Mouse (Mus musculus) testis, postnatal 10 days (tissue): Measurements from ENCODE around the gene Gm44579.
A peak's percentile ranks its signal among the peaks of the same experiment; 100 is the strongest.

Source experiments
- DNase-seq: peaks from one replicate; pipeline ENCODE4 v3.0.0; 2021; ENCODE audit warnings: low spot score

Gene Gm44579

DNA sequence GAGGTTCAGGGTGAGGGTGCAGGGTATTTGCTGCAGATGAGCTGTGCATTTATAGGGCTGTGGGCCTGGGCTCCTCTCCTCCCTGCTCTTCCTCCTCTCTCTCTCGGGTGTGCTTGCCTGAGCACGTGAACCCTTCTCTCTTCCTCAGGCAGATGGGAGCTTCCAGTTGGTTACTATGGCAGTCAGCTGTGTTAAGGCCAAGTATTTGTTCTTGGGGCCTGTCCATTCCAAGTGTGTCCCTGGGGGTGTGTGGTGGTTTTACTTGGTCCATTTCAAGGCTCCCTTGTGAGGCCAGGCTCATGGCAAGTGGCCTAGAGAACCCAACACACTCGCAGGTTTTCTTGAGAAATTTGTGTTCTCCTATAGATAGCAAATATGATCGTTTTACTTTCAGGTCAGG is at the start of gene Gm44579, which contains the start of gene Olfr287:
TSS of gene Gm44579 (minus strand) at position 101 of the 400 bp plus-strand sequence.
TSS of gene Olfr287 (minus strand) at position 180 of the 400 bp plus-strand sequence.
- DNase-seq, result no peak

DNA sequence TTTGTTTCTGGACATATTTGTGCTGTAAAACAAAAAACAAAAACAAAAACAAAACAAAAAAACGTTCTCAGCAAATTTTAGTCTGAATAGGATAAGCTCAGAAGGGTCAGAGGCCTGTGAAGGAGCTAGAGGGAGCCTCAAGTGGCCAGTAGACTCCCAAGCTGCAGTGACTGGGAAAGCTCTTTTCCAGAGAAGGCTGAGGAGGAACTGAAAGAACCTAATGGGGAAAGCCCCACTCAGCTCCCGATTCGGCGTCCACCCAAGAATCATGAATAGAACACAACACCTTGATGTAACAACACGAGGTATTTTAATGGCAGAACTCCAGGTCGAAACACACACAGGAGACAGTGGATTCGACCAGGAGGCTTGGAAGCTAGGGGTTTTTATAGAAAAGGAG is 37.0 kb upstream of the Gm44579 start:
- no peak for DNase-seq

- DNase-seq, result no peak
Measured at GRCm38 (mm10) chr15:98257193-98257592, 36.4 kb upstream of the Gm44579 start, which contains the start of gene H1fnt. H1fnt (minus strand) TSS chr15:98257293.

GRCm38 (mm10) chr15:98256271-98256670 is 35.5 kb upstream of the Gm44579 start:
- DNase-seq, result no peak

GRCm38 (mm10) chr15:98235442-98235841 is 14.7 kb upstream of the Gm44579 start:
- no peak for DNase-seq

- no peak for DNase-seq
Measured at GRCm38 (mm10) chr15:98234350-98234749, 13.6 kb upstream of the Gm44579 start, which contains the start of gene Olfr286. Olfr286 (minus strand) TSS chr15:98234450.

DNA sequence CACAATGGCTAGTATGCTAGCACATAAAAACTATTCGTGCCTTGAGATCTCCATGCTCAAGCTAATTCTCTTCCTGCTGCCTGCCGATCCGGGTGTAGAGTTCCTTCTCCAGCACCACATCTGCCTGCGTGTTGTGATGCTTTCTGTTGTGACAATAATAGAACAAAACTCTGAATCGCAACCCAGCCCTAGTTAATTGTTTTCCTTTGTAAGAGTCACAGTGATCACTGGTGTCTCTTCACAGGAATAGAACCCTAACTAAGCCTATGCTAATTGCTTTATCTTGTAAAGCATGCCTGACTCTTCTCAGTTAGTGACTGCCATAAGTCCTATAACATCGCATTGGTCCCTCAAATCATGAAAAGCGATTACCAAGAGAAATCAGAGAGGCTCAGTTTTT is 5.3 kb upstream of the Gm44579 start:
- no peak for DNase-seq

GRCm38 (mm10) chr15:98225610-98226009 is 4.8 kb upstream of the Gm44579 start:
- peak; percentile 50 for DNase-seq

- DNase-seq, result no peak
Measured at GRCm38 (mm10) chr15:98222377-98222776, 1.6 kb upstream of the Gm44579 start.

DNA sequence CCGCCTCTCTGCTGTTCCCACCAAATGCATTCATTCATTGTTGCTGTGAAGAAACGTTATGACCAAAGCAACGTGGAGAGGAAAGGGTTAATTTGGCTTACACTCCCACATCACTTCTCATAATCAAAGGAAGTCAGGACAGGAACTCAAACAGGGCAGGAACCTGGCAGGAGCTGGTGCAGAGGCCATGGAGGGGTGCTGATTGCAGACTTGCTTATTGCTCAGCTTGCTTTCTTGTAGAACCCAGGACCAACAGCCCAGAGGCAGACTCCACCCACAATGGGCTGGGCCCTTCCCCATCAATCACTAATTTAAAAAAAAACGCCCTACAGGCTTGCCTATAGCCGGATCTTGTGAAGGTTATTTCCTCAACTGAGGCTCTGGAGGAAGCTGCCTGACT is 6.6 kb downstream of the Gm44579 start:
- DNase-seq, result no peak

DNA sequence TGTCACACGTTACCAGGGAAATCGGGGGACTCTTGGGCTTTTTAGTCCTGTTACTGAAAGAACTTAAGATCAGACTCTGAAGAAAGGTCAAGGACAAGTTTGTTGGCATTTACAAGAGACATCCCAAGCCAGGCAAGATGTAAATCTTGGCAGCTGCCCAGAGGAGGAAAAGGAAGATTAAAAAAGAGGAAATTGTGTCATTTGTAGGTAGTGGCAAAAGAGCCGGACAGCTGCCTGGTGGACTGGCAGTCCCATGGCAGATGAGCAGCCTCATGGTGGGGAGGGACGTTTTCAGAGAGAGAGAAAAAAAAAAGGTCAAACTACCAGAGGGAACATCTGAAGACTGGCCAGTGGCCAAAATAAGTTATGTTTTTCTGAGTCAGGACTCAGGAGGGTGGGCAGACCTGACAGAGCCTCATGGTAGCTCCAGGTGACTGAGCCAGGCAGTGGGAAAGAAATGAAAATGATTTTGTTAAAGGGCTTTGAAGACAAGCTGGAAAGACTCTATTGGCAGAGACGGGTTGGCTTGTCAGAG is 7.4 kb downstream of the Gm44579 start:
- DNase-seq, result no peak

GRCm38 (mm10) chr15:98209676-98210075 is 11.1 kb downstream of the Gm44579 start:
- DNase-seq, result no peak

- no peak for DNase-seq
Measured at GRCm38 (mm10) chr15:98195442-98195841, 25.3 kb downstream of the Gm44579 start, which contains the start of gene Olfr288. Olfr288 (minus strand) TSS chr15:98195542.

GRCm38 (mm10) chr15:98184456-98184855 is 36.3 kb downstream of the Gm44579 start:
- DNase-seq, result no peak

DNA sequence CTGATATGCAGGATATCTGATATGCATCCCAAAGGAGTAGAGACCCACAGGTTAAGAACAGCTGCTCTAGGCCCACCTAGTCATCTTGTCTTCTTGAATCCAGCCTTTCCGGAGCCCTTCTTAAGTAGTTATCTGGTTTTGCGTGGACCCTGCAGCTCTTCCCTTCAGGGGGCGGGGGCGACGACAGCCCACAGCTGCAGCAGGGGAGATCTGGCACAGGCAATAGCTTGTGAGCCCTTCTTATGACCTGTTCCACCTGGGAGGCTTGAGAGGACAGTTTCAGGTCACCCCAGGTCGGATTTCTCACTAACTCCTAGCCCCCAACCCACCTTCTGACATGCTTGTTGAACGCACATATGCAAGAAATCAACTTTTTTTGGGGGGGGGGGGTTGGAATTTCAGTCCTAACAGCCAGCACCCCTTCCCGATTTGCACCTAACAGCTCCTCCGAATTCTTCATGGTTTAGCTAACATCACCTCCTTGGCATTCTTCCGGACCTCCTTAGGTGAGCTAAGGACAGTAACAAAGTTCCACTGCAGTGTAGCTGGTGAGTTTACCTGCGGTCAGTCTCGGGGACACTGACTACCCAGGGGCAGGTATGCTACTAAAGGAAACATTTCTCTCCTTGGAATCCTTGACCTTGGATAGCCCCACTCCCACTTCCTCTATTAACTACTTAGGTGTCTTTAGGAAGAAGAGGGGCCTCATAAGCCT is 38.8 kb downstream of the Gm44579 start:
- DNase-seq, result no peak

DNA sequence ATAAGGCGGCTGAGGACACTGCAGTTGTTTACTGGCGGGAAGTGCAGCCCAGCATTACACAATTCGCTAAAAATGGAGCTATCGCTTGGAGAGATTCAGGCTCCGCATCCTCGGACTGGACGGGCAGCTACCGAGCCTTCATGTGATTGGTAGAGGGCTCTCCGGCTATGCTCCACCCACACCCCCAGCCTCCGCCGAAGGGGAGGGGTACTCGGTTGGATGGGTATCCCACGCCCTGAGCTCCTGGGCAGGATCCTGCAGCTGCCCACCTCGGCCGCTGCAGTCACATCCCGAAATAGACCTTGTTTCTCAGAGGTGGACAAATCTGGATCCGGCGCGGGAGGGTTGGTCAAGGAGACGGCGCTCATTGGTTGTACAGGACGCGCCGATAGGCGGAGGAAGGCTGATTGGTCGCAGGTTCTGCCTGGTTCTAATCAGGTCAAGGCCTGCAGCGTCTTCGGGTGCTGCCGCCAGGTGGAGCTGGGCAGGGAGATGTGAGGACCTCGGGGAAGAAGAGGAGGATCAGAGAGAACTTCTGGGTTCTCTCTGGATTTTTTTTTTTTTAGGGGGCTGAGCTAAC is 39.6 kb downstream of the Gm44579 start:
- peak; percentile 96 for DNase-seq

DNA sequence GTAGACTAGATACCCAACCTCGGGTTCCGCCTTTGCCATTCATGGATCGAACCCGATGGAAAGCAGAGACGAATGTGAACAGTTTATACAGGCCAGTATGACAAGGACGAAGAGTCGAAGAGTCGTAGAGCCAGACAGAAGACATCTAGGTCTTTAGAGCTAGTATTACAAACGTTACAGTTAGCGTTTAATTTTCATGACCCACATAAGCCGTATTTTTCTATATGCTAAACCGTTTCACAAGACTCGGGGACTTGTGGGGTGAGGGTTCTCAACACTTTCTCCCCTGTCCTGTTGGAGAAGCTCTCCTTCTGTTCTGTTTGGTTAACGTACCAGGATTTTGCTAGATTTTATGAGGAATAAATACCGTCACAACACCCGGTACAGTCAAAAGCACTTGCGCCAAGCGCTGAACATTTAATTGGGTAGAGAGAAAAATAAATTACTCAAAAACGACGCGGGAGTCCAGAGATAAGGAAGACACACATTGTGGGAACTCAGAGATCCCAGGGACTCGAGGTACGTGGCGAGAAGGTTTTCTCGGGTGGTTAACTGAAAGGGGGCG is 40.1 kb downstream of the Gm44579 start:
- DNase-seq, result no peak

GRCm38 (mm10) chr15:98177320-98177719 is 43.5 kb downstream of the Gm44579 start:
- DNase-seq, result no peak

- DNase-seq, result peak; percentile 55
Measured at GRCm38 (mm10) chr15:98173821-98174220, 47.0 kb downstream of the Gm44579 start.

- DNase-seq, result no peak
Measured at GRCm38 (mm10) chr15:98172113-98172512, 48.7 kb downstream of the Gm44579 start.

GRCm38 (mm10) chr15:98170917-98171316 is 49.9 kb downstream of the Gm44579 start:
- DNase-seq, result no peak

DNA sequence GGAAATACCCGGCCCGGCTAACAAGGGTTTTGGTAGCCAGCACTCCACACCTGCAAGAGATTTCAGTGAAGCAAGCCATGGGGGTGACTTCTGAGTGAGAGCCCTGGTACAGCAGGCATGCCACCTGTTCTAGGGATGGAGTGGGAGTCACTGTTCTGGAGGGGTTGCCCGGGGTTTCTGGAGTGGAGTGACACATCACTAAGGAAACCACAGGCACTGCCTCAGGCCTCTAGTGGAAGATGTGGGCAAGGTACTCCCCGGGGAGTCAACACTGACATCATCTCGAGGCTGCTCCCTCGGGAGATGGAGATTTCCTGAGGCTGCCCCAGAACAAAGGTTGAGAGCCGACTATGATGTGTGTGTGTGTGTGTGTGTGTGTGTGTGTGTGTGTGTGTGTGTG is 50.4 kb downstream of the Gm44579 start:
- no peak for DNase-seq

DNA sequence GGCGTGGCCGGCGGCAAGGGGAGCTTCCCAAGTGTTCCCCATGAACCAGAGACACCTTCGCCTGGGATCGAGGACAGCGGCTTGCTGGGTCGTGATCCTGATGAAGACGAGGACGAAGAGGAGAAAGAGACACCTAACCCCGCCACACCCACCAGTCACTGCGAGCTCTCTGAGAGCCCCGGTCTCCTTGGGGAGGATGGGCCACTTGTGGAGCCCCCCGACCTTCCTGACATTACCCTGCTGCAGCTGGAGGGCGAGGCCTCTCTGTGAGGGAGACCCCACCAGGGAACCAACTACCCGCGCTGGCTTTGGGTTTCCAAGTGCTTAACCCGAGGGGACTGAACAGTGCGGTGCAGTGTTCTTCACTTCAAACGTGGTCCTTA is 52.2 kb downstream of the Gm44579 start:
- DNase-seq, result peak; percentile 47
